Mouse (Mus musculus): ENCODE data around the gene Zfp287.

- no peak for TF ChIP-seq CTCF (IDR thresholded peaks at IDR 0.05; ENCODE audit: low read depth)
- TF ChIP-seq EP300 (optimal IDR thresholded peaks at IDR 0.05) = no peak
Measured at GRCm38 (mm10) chr11:62678778-62679354, 52.8 kb downstream of the Zfp287 start.

Data from stomach, postnatal 0 days (tissue).